Mouse (Mus musculus) hematopoietic multipotent progenitor cell, adult 10-12 weeks (in vitro differentiated cells): ENCODE results near the gene Rnd3. TPM values are rescaled to one million over a fixed set of nuclear protein-coding genes. Genes with fewer than 3 reads are reported as not detected.

Experiments used
- polyA plus RNA-seq: library from polyadenylated mRNA; stranded (reverse); fragments of >175 nt; gene quantifications from 2 replicates; pipeline ENCODE4 v1.2.3, GENCODE M21; 2012; ENCODE audit warnings: low replicate concordance

Rnd3 gene
- polyA plus RNA-seq, result 0.47 and 0.90 TPM in 2 replicates

GRCm38 (mm10) chr2:51148975-51149374, at the start of gene Rnd3:
Gene Rnd3, minus strand, starts transcription at chr2:51149111.

